Mouse (Mus musculus) B cell, adult 67 days (primary cell): ENCODE results near the gene Zfp874b. TPM values are rescaled to one million over a fixed set of nuclear protein-coding genes. Genes with fewer than 3 reads are reported as not detected.

Experiments used
- total RNA-seq, 2 experiments: library from RNA; stranded (reverse); gene quantifications; 4 replicates each; pipeline ENCODE4 v1.2.4; 2023

Zfp874b gene
- 10 to 100 TPM; 12.2 to 17.1 TPM for total RNA-seq

GRCm38 (mm10) chr13:67483625-67484423 is at the start of gene Zfp874b:
Gene Zfp874b (minus strand): TSS chr13:67484258.

DNA sequence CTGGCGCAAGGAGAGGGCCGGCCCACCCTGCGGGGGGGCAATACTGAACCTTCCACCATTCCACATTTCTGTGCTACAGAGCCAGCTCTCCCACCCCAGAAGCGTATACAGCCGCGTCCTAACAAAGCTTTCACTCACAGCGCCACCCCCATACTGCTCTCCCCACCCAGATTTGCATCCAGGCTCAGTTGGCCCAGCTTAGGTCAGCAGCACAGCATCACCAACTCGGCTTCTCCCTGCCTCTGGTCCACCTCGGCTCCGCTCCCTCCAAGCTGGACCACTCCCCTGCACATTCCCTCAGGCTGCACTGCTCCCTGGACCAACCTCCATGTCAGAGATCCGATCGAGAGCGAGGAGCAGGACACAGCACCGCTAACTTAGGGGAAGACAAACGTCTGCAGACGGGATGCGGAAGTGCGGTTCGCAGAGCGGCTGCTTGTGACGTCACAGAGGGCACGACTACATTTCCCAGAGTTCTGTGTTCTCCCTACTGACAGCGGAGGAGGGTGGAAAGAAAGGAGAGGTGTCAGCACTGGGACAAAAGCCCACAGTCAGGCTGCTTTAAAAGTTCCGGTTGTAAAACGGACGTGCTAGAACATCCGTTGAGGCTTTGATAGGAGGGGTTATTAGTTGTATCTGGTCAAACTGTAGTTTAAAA is 41.8 kb upstream of the Zfp874b start, which contains the start of the genes Gm26965 and Zfp87:
Gene Gm26965, minus strand, starts transcription at position 399 of the 658 bp plus-strand sequence.
Gene Zfp87, minus strand, starts transcription at position 425 of the 658 bp plus-strand sequence.

DNA sequence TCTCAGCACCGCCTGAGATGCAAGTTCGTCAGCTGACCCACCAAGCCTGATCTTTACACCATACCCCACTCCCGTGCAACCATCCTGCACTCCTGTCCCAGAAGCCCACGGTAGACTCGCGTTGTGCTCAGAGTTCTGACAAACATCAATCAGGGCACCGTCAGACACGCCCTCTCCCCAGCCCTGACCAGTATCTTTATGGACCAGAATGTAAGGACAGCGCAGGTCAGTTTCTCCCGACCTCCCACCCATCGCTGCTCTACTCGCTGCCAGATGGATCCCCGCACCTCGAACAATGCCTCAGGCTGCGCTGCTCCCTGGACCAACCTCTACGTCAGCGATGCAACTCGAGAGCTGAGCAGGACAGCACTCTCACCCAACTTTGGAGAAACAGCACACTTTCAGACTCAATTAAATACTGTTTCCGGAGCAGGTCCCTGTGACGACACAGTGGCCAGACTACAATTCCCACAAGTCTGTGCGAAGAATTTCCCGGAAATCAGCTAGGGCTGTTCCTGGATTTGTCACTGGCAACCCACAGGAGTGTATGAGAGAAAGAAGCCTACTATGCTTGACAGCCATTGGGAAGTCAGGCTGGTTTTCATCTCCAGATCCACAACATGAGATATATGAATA is 16.1 kb upstream of the Zfp874b start, which contains the start of gene Zfp58:
Gene Zfp58, minus strand, starts transcription at position 472 of the 636 bp plus-strand sequence.

GRCm38 (mm10) chr13:67451172-67452020 is 32.7 kb downstream of the Zfp874b start, which contains the start of gene Zfp874a:
Gene Zfp874a (minus strand): TSS chr13:67451624.

Other genes starting within 250 kb of the Zfp874b start
- gene Zfp458, start 205.8 kb downstream of the Zfp874b start, total RNA-seq: 1 to 10 TPM; 2.1 to 4.1 TPM
- 1 to 10 TPM; 1.1 to 5.4 TPM for gene Zfp457, start 177.8 kb downstream of the Zfp874b start, total RNA-seq
- gene Zfp595, start 151.7 kb downstream of the Zfp874b start, total RNA-seq: 10 to 100 TPM; 15.0 to 19.8 TPM
- 1 to 10 TPM; 1.2 to 4.3 TPM for gene Gm28044, start 123.7 kb downstream of the Zfp874b start, total RNA-seq
- gene Zfp953, start 123.7 kb downstream of the Zfp874b start, total RNA-seq: 10 to 100 TPM; 10.2 to 13.3 TPM
- 1 to 10 TPM; 2.4 to 4.4 TPM for gene Gm28041, start 108.5 kb downstream of the Zfp874b start, total RNA-seq
- gene Zfp456, start 108.4 kb downstream of the Zfp874b start, total RNA-seq: 10 to 100 TPM; 12.0 to 13.6 TPM
- 10 to 100 TPM; 17.7 to 23.2 TPM for gene Zfp429, start 84.4 kb downstream of the Zfp874b start, total RNA-seq
- gene Zfp459, start 62.8 kb downstream of the Zfp874b start, total RNA-seq: 1 to 10 TPM; 3.4 to 3.5 TPM
- 1 to 10 TPM; 6.5 to 7.0 TPM for gene Zfp874a, start 32.6 kb downstream of the Zfp874b start, total RNA-seq
- gene Zfp58, start 16.3 kb upstream of the Zfp874b start, total RNA-seq: 10 to 100 TPM; 13.3 to 16.8 TPM
- gene Gm26965, start 41.9 kb upstream of the Zfp874b start, total RNA-seq: not detected
- gene Zfp87, start 41.9 kb upstream of the Zfp874b start, total RNA-seq: 10 to 100 TPM; 24.1 to 31.2 TPM
- 10 to 100 TPM; 11.5 to 15.2 TPM for gene Zfp748, start 69.6 kb upstream of the Zfp874b start, total RNA-seq
- gene Zfp729b, start 125.4 kb upstream of the Zfp874b start, total RNA-seq: 10 to 100 TPM; 19.8 to 20.3 TPM
- gene Gm49345, start 153.5 kb upstream of the Zfp874b start, total RNA-seq: 1 to 10 TPM; 2.5 to 8.4 TPM
- gene Zfp729a, start 153.5 kb upstream of the Zfp874b start, total RNA-seq: 10 to 100 TPM; 16.2 to 20.7 TPM
- 10 to 100 TPM; 20.8 to 21.5 TPM for gene Zfp738, start 202.8 kb upstream of the Zfp874b start, total RNA-seq
- 10 to 100 TPM; 16.3 to 22.7 TPM for gene Zfp65, start 244.9 kb upstream of the Zfp874b start, total RNA-seq